Mouse (Mus musculus) B cell, adult 2 months (primary cell): ENCODE measurements around the gene Large1.
"Not testable (repeated sequence)": the region's sequence is repeated elsewhere in the genome, so short reads cannot be mapped to it uniquely, and the experiment has no call there.

Experiments
- DNase-seq, 2 experiments: peaks; one replicate each; pipeline ENCODE4 v3.0.0; 2022

Gene Large1

GRCm38 (mm10) chr8:73353108-73353793, at the start of gene Large1:
Gene Large1, minus strand, starts transcription at chr8:73353540.
- peak; percentile 76 to 78 for DNase-seq

GRCm38 (mm10) chr8:73400343-73400742, 47.0 kb upstream of the Large1 start:
- no peak for DNase-seq

GRCm38 (mm10) chr8:73373001-73373400, 19.7 kb upstream of the Large1 start:
- DNase-seq: not testable (repeated sequence)

GRCm38 (mm10) chr8:73355979-73356378, 2.6 kb upstream of the Large1 start:
- DNase-seq: peak; percentile 33 to 45

GRCm38 (mm10) chr8:73354201-73354881, 1.0 kb upstream of the Large1 start:
- DNase-seq: peak; percentile 3 to 12

GRCm38 (mm10) chr8:73353794-73354179, 447 bp upstream of the Large1 start:
- no peak for DNase-seq

- peak; percentile 3 to 8 for DNase-seq
Observed at GRCm38 (mm10) chr8:73352301-73353107, 836 bp downstream of the Large1 start.

- DNase-seq: no peak
Observed at GRCm38 (mm10) chr8:73350366-73350765, 3.0 kb downstream of the Large1 start.

- DNase-seq: no peak
Observed at GRCm38 (mm10) chr8:73342761-73343395, 10.5 kb downstream of the Large1 start.

GRCm38 (mm10) chr8:73336845-73337244, 16.5 kb downstream of the Large1 start:
- DNase-seq: no peak

GRCm38 (mm10) chr8:73329131-73329530, 24.2 kb downstream of the Large1 start:
- DNase-seq: no peak

- no peak for DNase-seq
Observed at GRCm38 (mm10) chr8:73328056-73328455, 25.3 kb downstream of the Large1 start.

- no peak for DNase-seq
Observed at GRCm38 (mm10) chr8:73324667-73325066, 28.7 kb downstream of the Large1 start.

GRCm38 (mm10) chr8:73323591-73323990, 29.7 kb downstream of the Large1 start:
- no peak for DNase-seq

GRCm38 (mm10) chr8:73319500-73319899, 33.8 kb downstream of the Large1 start:
- not testable (repeated sequence) for DNase-seq

- DNase-seq: no peak
Observed at GRCm38 (mm10) chr8:73313911-73314310, 39.4 kb downstream of the Large1 start.

- DNase-seq: no peak
Observed at GRCm38 (mm10) chr8:73312714-73313607, 40.4 kb downstream of the Large1 start.

GRCm38 (mm10) chr8:73310471-73310870, 42.9 kb downstream of the Large1 start:
- DNase-seq: no peak

- no peak for DNase-seq
Observed at GRCm38 (mm10) chr8:73310036-73310435, 43.3 kb downstream of the Large1 start.

- DNase-seq: no peak
Observed at GRCm38 (mm10) chr8:73303907-73304306, 49.4 kb downstream of the Large1 start.

GRCm38 (mm10) chr8:73302947-73303346, 50.4 kb downstream of the Large1 start:
- no peak for DNase-seq

GRCm38 (mm10) chr8:73295531-73295930, 57.8 kb downstream of the Large1 start:
- DNase-seq: no peak
